Mouse (Mus musculus) hindbrain, embryonic 12.5 days (tissue): ENCODE results near the gene Ear1. TPM values are rescaled to one million over a fixed set of nuclear protein-coding genes. Genes with fewer than 3 reads are reported as not detected.
A peak's percentile ranks its signal among the peaks of the same experiment; 100 is the strongest.
"Not testable (repeated sequence)": the region's sequence is repeated elsewhere in the genome, so short reads cannot be mapped to it uniquely, and the experiment has no call there.

ENCODE experiments used
- ATAC-seq: fragments of 200-750 bp; cut with Nextera tagmentation; 2 replicates; pipeline ENCODE4 v1.8.0; 2017; ENCODE audit warnings: moderate TSS enrichment; ENCODE audit not compliant: low FRiP score
- H3K27ac ChIP-seq: fragments of 300-500 bp; sonication (generic); 2 replicates; pipeline ENCODE4 v1.5.1; 2016; ENCODE audit warnings: mild to moderate bottlenecking
- H3K27me3 ChIP-seq: fragments of 300-500 bp; sonication (generic); 2 replicates; pipeline ENCODE4 v1.6.1; 2016; ENCODE audit warnings: mild to moderate bottlenecking
- H3K36me3 ChIP-seq: fragments of 300-500 bp; sonication (generic); 2 replicates; pipeline ENCODE4 v1.6.1; 2016; ENCODE audit warnings: mild to moderate bottlenecking
- H3K4me1 ChIP-seq: fragments of 300-500 bp; sonication (generic); 2 replicates; pipeline ENCODE4 v1.6.1; 2016
- H3K4me2 ChIP-seq: fragments of 300-500 bp; sonication (generic); replicated peaks from 2 replicates; pipeline ENCODE4 v1.6.1; 2016; ENCODE audit warnings: mild to moderate bottlenecking
- H3K4me3 ChIP-seq: fragments of 300-500 bp; sonication (generic); 2 replicates; pipeline ENCODE4 v1.5.1; 2016; ENCODE audit warnings: mild to moderate bottlenecking
- H3K9ac ChIP-seq: fragments of 300-500 bp; sonication (generic); 2 replicates; pipeline ENCODE4 v1.6.1; 2016; ENCODE audit warnings: mild to moderate bottlenecking, moderate library complexity
- H3K9me3 ChIP-seq: fragments of 300-500 bp; sonication (generic); replicated peaks from 2 replicates; pipeline ENCODE4 v1.6.1; 2016; ENCODE audit warnings: mild to moderate bottlenecking
- WGBS: fragments of 180-500 bp; shearing (Covaris S2); methylation state at CpG from one replicate; pipeline ENCODE4 v1.1.7; 2016; 5-methylcytosine and 5-hydroxymethylcytosine counted together
- polyA plus RNA-seq: library from polyadenylated mRNA; unstranded; fragments of >200 nt; fragmentation: Nextera tagmentation; extraction: Ambion mirVana; gene quantifications from 2 replicates; pipeline ENCODE4 v1.2.1, GENCODE M21; 2016

Ear1 gene
- polyA plus RNA-seq, 1 experiment from 2014 or later, result not detected

DNA sequence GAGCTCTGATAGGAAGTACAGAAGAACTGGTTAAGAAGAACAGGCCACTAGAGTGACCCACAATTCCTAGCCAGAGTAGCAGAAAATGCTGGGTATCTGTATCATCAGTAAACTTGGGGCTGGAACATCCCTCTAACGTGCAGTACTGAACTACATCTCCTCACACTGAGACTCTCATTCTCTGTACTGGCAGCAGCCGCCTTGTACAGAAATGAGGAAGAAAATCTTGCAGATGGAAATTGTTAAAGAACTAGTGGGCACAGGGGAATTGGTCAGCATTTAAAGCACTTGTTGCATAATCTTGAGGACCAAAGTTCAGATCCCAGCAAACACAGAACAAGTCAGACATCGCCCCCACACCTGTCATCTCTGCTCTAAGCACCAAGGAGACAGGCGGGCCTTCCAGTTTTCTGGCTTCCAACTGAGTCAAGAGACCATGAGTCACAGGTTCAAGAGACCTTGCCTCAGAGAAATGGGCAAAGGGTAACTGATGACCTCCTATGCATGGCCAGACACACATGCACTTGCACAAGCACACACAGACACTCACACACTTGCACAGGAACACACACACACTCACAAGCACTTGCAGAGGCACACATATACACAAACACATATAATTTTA is 31.3 kb downstream of the Ear1 start:
- H3K36me3 ChIP-seq, H3K9ac ChIP-seq, H3K4me2 ChIP-seq, H3K27ac ChIP-seq, H3K4me3 ChIP-seq, H3K9me3 ChIP-seq, ATAC-seq, H3K27me3 ChIP-seq, H3K4me1 ChIP-seq: not testable (repeated sequence)
- WGBS, result 78% methylated on average over 4 of the region's 4 CpGs

DNA sequence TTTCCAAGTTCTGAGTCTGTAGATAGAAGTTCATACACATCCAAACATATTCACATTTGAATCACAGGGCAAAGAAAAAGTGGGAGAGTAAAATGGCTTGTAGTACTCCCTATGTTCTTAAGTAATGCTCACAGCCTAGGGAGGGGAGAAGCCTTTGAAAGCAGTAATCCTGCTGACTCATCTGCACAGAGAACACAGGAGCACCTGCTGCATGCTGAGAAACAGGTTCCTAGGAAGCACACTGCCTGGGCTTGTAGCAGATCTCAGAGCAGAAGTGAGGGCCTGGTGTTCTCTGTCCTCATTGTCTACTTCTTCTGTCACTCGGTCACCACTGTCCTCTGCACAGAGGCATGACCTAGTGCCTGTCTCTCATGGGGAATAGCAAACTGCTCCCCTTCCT is 34.3 kb downstream of the Ear1 start:
- H3K4me1 ChIP-seq, H3K4me2 ChIP-seq, H3K9me3 ChIP-seq, H3K4me3 ChIP-seq, H3K27me3 ChIP-seq, H3K27ac ChIP-seq, ATAC-seq, H3K9ac ChIP-seq, H3K36me3 ChIP-seq: not testable (repeated sequence)
- WGBS, result 40% methylated on average over 1 of the region's 1 CpGs

DNA sequence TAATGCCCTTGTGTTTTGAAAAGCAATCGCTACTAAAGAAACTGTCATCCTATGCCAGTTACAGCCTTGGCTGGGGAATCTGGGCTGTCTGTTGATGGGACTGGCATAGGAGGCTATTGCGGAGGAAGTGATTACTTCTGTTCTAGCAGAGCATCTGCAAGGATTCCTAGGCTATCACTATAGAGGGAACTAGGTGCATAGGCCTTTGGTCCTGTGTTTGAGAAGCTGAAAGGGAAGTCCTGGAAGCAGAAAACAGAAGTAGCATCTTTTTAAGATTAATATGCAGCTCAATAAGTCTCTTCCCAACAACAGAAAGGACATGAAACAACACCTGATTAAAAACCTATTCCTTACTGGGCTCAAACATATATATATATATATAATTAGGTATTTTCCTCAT is 40.0 kb downstream of the Ear1 start:
- H3K4me2 ChIP-seq, H3K9ac ChIP-seq, H3K27me3 ChIP-seq, H3K9me3 ChIP-seq, H3K4me3 ChIP-seq, H3K4me1 ChIP-seq, H3K27ac ChIP-seq, ATAC-seq, H3K36me3 ChIP-seq: not testable (repeated sequence)
- WGBS, result 87% methylated on average over 2 of the region's 2 CpGs

DNA sequence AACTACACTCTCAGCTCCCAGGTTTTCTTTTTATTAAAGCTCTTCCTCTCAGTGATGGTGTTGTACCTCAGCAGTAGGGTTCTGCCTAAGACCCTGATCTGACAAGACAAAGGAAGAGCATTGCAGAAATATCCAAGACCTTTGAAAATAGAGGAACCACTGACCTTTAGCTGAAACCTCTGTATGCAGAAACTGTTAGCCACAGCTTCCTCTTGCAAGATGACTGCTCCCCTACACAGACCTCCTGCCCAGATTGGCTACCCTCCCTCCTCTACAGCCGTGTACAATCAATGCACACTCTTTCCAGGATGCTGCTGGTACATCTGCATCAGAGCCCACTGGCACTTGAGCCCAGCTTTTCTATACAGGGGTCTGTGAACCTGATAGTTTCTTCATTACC is 44.9 kb downstream of the Ear1 start:
- WGBS, result 78% methylated on average over 1 of the region's 1 CpGs
- H3K4me2 ChIP-seq, H3K27ac ChIP-seq, H3K27me3 ChIP-seq, H3K9me3 ChIP-seq, ATAC-seq, H3K9ac ChIP-seq, H3K4me3 ChIP-seq, H3K4me1 ChIP-seq, H3K36me3 ChIP-seq: not testable (repeated sequence)

DNA sequence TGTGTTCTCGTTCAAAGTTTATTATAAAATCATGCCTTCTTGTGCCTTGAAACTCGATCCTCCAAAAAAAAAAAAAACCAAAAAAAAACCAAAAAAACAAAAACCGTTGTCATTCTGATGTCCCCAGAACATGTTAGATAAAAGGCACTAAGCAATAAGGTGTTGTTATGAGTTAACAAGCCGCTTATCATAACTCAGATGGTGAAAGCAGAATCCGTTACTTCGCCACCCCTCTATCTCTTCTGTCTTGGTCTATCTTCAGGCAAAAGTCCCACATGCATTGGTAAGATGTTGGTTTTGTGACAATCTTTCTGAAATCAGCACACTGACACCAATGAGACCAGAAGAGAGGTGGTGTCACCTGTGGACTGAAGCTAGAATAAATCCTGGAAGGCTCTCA is 51.1 kb downstream of the Ear1 start:
- H3K9me3 ChIP-seq, H3K4me2 ChIP-seq, H3K27me3 ChIP-seq, H3K9ac ChIP-seq, ATAC-seq, H3K4me3 ChIP-seq, H3K36me3 ChIP-seq, H3K27ac ChIP-seq, H3K4me1 ChIP-seq: not testable (repeated sequence)
- WGBS, result 89% methylated on average over 6 of the region's 6 CpGs

DNA sequence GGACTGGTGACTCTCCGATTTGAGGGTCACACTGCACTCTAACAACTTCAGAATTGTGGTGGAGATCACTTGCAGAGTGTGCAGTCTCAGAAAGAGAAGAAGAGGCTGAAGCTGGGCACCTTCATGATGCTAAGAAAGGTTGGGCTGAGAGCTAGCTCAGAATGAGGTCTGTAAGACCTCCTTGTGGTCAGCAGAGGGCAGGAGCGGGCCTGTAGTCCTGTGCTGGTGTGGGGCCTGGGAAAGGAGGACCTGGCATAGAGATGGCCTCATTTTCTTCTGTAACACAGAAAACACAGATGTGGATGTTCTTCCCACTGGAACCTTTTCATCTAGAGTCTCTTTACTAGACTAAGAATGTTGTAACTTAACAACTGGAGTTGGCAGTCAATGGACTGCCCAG is 53.4 kb downstream of the Ear1 start:
- H3K9me3 ChIP-seq, H3K4me1 ChIP-seq, H3K4me2 ChIP-seq, H3K27ac ChIP-seq, H3K36me3 ChIP-seq, H3K9ac ChIP-seq, ATAC-seq, H3K4me3 ChIP-seq, H3K27me3 ChIP-seq: not testable (repeated sequence)
- WGBS, result 59% methylated on average over 1 of the region's 2 CpGs

DNA sequence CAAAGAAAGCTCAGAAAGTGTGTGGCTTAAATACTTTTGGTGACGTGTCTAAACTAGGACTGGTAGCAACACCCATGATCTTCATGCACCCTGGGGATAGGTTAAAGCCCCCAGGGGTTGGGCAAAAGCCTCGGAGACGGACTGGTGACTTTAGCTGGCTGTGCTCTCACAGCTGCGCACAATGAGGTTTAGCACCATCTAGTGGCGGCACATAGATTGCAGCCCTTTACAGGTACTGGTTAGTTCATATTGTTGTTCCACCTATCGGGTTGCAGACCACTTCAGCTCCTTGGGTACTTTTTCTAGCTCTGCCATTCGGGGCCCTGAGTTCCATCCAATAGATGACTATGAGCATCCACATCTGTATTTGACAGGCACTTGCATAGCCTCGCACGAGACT is 62.9 kb downstream of the Ear1 start:
- not testable (repeated sequence) for ATAC-seq, H3K9me3 ChIP-seq, H3K4me2 ChIP-seq, H3K36me3 ChIP-seq, H3K9ac ChIP-seq, H3K4me3 ChIP-seq, H3K27me3 ChIP-seq, H3K27ac ChIP-seq, H3K4me1 ChIP-seq
- whole genome bisulfite sequencing, result 67% methylated on average over 8 of the region's 9 CpGs

DNA sequence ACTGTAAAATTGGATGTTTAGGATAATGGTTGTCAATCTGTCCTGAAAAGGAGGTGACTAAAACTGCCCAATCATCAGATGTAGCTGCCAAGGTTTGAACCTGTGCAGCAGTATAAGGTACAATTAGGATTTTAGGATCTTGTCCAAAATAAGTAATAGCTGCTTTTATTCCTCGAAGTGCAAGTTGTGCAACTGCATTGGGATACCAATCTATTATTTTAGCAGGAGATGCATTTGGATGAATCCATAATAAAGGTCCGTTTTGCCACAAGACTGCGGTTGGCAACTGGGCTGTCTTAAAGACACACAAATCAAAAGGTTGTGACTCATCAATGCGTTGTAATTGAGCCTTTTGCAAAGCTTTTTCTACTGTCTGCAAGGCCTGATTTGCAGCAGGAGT is 67.2 kb downstream of the Ear1 start:
- H3K4me1 ChIP-seq, ATAC-seq, H3K27ac ChIP-seq, H3K9ac ChIP-seq, H3K9me3 ChIP-seq, H3K4me3 ChIP-seq, H3K27me3 ChIP-seq, H3K36me3 ChIP-seq, H3K4me2 ChIP-seq: not testable (repeated sequence)
- 86% methylated on average over 4 of the region's 4 CpGs for WGBS

DNA sequence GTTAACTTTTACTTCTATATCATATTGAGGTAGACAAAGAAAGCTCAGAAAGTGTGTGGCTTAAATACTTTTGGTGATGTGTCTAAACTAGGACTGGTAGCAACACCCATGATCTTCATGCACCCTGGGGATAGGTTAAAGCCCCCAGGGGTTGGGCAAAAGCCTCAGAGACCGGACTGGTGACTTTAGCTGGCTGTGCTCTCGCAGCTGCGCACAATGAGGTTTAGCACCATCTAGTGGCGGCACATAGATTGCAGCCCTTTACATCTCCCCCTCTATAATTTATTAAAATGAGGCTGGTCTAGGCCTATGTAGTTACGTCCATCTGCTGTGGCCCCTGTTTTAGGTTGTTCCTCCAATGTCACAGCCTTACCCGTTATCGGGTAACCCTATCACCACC is 70.9 kb downstream of the Ear1 start:
- ATAC-seq, H3K9ac ChIP-seq, H3K27ac ChIP-seq, H3K9me3 ChIP-seq, H3K4me3 ChIP-seq, H3K4me2 ChIP-seq, H3K36me3 ChIP-seq, H3K27me3 ChIP-seq, H3K4me1 ChIP-seq: not testable (repeated sequence)
- WGBS, result 15% methylated on average over 7 of the region's 7 CpGs

DNA sequence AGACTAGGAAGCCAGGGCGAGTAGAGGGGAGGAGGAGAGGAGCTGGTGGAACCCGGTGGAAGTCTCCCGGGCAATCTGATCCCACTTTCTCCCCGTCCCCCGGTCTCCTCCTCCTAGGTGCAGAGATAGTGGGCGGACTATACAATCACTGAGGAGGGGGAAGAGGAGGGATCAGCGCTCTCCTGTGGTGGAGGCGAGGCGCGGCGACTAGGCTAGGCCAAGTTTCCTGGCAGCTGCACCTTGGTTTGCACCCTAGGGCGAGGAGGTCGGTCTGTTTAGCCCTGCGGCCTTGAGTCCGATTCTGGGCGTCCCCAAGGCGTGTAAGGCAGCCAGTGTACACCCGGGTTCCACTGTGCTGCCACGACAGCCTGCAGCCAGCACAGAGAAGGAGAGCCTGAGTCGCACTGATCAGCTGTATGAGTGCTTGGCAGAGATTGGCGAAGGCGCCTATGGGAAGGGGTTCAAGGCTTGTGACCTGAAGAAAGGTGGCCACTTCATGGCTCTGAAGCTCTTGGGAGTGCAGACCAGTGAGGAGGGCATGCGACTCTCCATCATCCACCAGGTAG is 78.3 kb downstream of the Ear1 start:
- not testable (repeated sequence) for H3K9ac ChIP-seq, H3K27me3 ChIP-seq, H3K36me3 ChIP-seq, H3K27ac ChIP-seq, H3K9me3 ChIP-seq, H3K4me1 ChIP-seq
- 9% methylated on average over 22 of the region's 23 CpGs for WGBS
- peak overlapping the region; percentile 13; the same call in 1 of the 2 replicates for H3K4me3 ChIP-seq
- ATAC-seq, result peak; percentile 81
- peak overlapping the region; percentile 47 for H3K4me2 ChIP-seq

DNA sequence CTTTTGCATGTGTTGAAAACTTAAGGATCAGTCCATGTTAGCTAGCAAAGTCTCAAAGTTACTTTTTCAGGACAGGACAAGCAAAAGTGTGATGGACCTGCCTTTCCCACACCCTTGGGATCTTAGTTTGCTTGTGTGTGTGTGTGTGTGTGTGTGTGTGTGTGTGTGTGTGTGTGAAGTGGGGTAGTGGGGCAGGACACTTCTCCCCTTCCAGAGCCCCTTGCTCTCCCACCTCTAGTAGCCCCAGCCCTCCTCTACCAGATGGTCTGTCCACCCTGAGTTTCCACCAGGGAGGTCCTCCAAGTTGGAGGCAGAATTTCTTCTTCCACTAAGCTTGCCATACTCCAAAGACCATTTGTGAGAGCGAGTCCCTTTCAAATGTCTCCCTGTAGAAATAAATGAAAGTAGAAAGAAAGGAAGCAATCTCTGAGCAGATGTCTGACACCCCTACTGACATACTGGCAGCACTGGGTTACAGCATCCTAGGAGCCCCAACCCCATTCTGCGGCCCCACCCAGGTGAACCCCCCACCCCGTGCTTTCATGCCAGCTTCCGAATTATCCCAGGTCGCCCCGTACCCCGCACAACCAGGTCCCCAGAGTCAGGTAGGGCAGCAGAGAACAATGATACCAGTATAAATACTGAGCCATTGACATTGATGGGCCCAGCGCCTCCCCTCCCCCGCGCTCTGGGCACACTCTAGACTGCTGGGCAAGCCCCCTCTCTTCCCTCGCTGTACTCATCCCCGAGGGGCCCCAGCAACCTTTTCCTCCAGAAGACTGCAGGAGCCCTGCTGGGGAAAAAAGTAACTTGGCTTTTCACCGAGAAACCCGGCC is 79.0 kb downstream of the Ear1 start:
- Histone ChIP-seq H3K9me3 (no peaks in the 10 kb centered on the region), H3K4me2 (peak overlapping the region; percentile 47), H3K27me3 (no peaks in the 10 kb centered on the region), H3K4me3 (0 out of 2 replicates have a peak overlapping the region, but pooled peaks have one; percentile 13), H3K9ac (no peak overlapping the region; the same call in 1 of the 2 replicates), H3K27ac (no peak overlapping the region), H3K36me3 (no peaks in the 10 kb centered on the region), H3K4me1 (peaks cover 8% of the 10 kb centered on the region)
- 21% methylated on average over 14 of the region's 14 CpGs for WGBS
- ATAC-seq, result peak; percentile 84

DNA sequence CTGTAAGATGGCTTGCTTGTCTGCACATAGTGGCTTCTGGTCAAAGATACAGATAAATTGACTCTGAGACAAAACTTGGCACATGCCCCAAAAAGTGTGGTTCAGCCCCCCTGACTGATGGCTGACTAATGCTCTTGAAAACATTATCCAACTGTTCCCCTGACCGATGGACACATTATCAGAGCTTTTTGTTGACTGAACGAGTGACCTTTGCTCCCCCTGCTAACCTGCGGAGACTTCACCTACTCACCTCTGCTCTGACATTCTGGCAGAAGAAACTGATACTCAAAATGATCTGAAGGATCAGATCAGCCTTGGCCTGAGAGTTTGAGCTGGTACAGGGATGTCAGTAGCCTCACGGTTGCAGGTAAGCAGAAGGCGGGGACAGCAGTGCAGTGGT is 81.5 kb downstream of the Ear1 start:
- WGBS, result 79% methylated on average over 5 of the region's 5 CpGs
- not testable (repeated sequence) for H3K9ac ChIP-seq, H3K27me3 ChIP-seq, H3K4me1 ChIP-seq, H3K4me2 ChIP-seq, ATAC-seq, H3K9me3 ChIP-seq, H3K4me3 ChIP-seq, H3K36me3 ChIP-seq, H3K27ac ChIP-seq

DNA sequence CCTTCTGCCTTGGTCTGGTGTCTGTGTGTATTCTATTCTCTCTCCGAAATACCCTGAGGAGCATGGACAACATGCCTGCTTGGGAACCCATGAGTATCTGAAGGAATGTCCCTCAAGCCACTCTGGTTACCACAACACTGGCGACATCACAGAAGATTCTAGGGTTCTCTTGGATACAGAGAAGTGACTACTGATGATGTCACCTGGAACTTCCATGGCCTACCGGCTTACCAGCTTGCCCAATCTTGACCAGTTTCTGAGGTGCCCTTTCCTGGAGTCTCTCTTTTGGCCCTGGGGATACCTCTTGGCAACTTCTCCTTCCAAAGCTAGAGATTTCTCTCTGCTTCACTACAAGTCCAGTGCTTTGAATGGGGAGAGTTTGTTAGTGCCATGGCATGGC is 90.7 kb downstream of the Ear1 start, which contains the start of gene Gm8180:
Gm8180 (minus strand) TSS at position 101 of the 400 bp plus-strand sequence.
- H3K36me3 ChIP-seq, H3K9me3 ChIP-seq, H3K9ac ChIP-seq, H3K27me3 ChIP-seq, H3K4me1 ChIP-seq, H3K4me3 ChIP-seq, H3K4me2 ChIP-seq, H3K27ac ChIP-seq, ATAC-seq: not testable (repeated sequence)
- 93% methylated on average over 3 of the region's 3 CpGs for WGBS
